Mouse (Mus musculus) midbrain, embryonic 13.5 days (tissue): ENCODE results near the gene Vmn1r183. TPM values are rescaled to one million over a fixed set of nuclear protein-coding genes. Genes with fewer than 3 reads are reported as not detected.
A peak's percentile ranks its signal among the peaks of the same experiment; 100 is the strongest.
"Not testable (repeated sequence)": the region's sequence is repeated elsewhere in the genome, so short reads cannot be mapped to it uniquely, and the experiment has no call there.

Experiments used
- ATAC-seq: fragments of 200-750 bp; cut with Nextera tagmentation; 2 replicates; pipeline ENCODE4 v1.8.0; 2017; ENCODE audit warnings: mild to moderate bottlenecking, moderate TSS enrichment, moderate library complexity
- H3K27ac ChIP-seq: fragments of 300-500 bp; sonication (generic); 2 replicates; pipeline ENCODE4 v1.5.1; 2015; ENCODE audit warnings: inconsistent platforms, mild to moderate bottlenecking, moderate library complexity
- H3K27me3 ChIP-seq: fragments of 300-500 bp; sonication (generic); 2 replicates; pipeline ENCODE4 v1.6.1; 2015; ENCODE audit warnings: mild to moderate bottlenecking, inconsistent platforms
- H3K36me3 ChIP-seq: fragments of 300-500 bp; sonication (generic); 2 replicates; pipeline ENCODE4 v1.6.1; 2015; ENCODE audit warnings: mild to moderate bottlenecking, inconsistent platforms
- H3K4me1 ChIP-seq: fragments of 300-500 bp; sonication (generic); replicated peaks from 2 replicates; pipeline ENCODE4 v1.6.1; 2015; ENCODE audit warnings: inconsistent platforms
- H3K4me2 ChIP-seq: fragments of 300-500 bp; sonication (generic); replicated peaks from 2 replicates; pipeline ENCODE4 v1.6.1; 2015; ENCODE audit warnings: moderate library complexity, mild to moderate bottlenecking, inconsistent platforms
- H3K4me3 ChIP-seq: fragments of 300-500 bp; sonication (generic); replicated peaks from 2 replicates; pipeline ENCODE4 v1.5.1; 2015; ENCODE audit warnings: mild to moderate bottlenecking, inconsistent platforms
- H3K9ac ChIP-seq: fragments of 300-500 bp; sonication (generic); replicated peaks from 2 replicates; pipeline ENCODE4 v1.6.1; 2015; ENCODE audit warnings: mild to moderate bottlenecking, inconsistent platforms
- H3K9me3 ChIP-seq: fragments of 300-500 bp; sonication (generic); 2 replicates; pipeline ENCODE4 v1.6.1; 2016; ENCODE audit warnings: mild to moderate bottlenecking, inconsistent platforms
- WGBS: fragments of 180-500 bp; shearing (Covaris S2); methylation state at CpG from one replicate; pipeline ENCODE4 v1.1.7; 2015; 5-methylcytosine and 5-hydroxymethylcytosine counted together
- polyA plus RNA-seq: library from polyadenylated mRNA; unstranded; fragments of >200 nt; fragmentation: Nextera tagmentation; extraction: Ambion mirVana; gene quantifications from 2 replicates; pipeline ENCODE4 v1.2.1, GENCODE M21; 2015

Gene Vmn1r183
- not detected in 2 replicates for polyA plus RNA-seq

- H3K9me3 ChIP-seq, result 0 out of 2 replicates have a peak, but pooled peaks cover 3% of the 10 kb centered on the region
- no peaks in the 10 kb centered on the region for H3K4me1 ChIP-seq
- 75% methylated on average over 4 of the region's 4 CpGs for WGBS
- no peak within 1 kb of the TSS for H3K4me2 ChIP-seq
- no peak within 1 kb of the TSS for H3K4me3 ChIP-seq
- no peak within 1 kb of the TSS for H3K9ac ChIP-seq
- no peaks in the 10 kb centered on the region for H3K27me3 ChIP-seq
- H3K27ac ChIP-seq, result no peak within 1 kb of the TSS
- ATAC-seq, result no peak
- H3K36me3 ChIP-seq, result no peaks in the 10 kb centered on the region
Observed at GRCm38 (mm10) chr7:24052660-24053304, at the start of gene Vmn1r183. TSS of gene Vmn1r183 (plus strand) at chr7:24053254.

GRCm38 (mm10) chr7:24074424-24074823 is 21.4 kb downstream of the Vmn1r183 start:
- not testable (repeated sequence) for H3K4me2 ChIP-seq, H3K36me3 ChIP-seq, H3K9ac ChIP-seq, ATAC-seq, H3K4me3 ChIP-seq, H3K4me1 ChIP-seq, H3K27ac ChIP-seq, H3K27me3 ChIP-seq, H3K9me3 ChIP-seq
- WGBS, result 44% methylated on average over 1 of the region's 1 CpGs

- Histone ChIP-seq H3K27me3 (0 out of 2 replicates have a peak, but pooled peaks cover 3% of the 10 kb centered on the region), H3K9ac (peak within 1 kb of the TSS; percentile 73), H3K9me3 (peaks cover 6% of the 10 kb centered on the region; the same call in 1 of the 2 replicates), H3K4me3 (peak within 1 kb of the TSS; percentile 69), H3K36me3 (peaks cover 27% of the 10 kb centered on the region), H3K4me1 (peaks cover 21% of the 10 kb centered on the region), H3K27ac (peak within 1 kb of the TSS; percentile 80), H3K4me2 (peak within 1 kb of the TSS; percentile 82)
- 16% methylated on average over 44 of the region's 44 CpGs for WGBS
- peak; percentile 96 for ATAC-seq
Observed at GRCm38 (mm10) chr7:24081634-24082431, 28.8 kb downstream of the Vmn1r183 start, which contains the start of gene Zfp180. TSS of gene Zfp180 (plus strand) at chr7:24081924.

GRCm38 (mm10) chr7:24082457-24083235 is 29.6 kb downstream of the Vmn1r183 start:
- Histone ChIP-seq H3K4me2 (peak overlapping the region; percentile 82), H3K4me1 (peaks cover 21% of the 10 kb centered on the region), H3K9me3 (peaks cover 11% of the 10 kb centered on the region; the same call in 1 of the 2 replicates), H3K9ac (peak overlapping the region; percentile 73), H3K4me3 (peak overlapping the region; percentile 69), H3K36me3 (peaks cover 35% of the 10 kb centered on the region), H3K27me3 (0 out of 2 replicates have a peak, but pooled peaks cover 3% of the 10 kb centered on the region), H3K27ac (peak overlapping the region; percentile 80; the same call in 1 of the 2 replicates)
- peak; percentile 46 for ATAC-seq
- 62% methylated on average over 15 of the region's 15 CpGs for WGBS

GRCm38 (mm10) chr7:24086871-24087270 is 33.8 kb downstream of the Vmn1r183 start:
- Histone ChIP-seq H3K9ac (no peak overlapping the region), H3K36me3 (peaks cover 54% of the 10 kb centered on the region), H3K27me3 (no peaks in the 10 kb centered on the region), H3K4me3 (no peak overlapping the region), H3K4me1 (peaks cover 19% of the 10 kb centered on the region), H3K4me2 (no peak overlapping the region), H3K9me3 (peaks cover 19% of the 10 kb centered on the region), H3K27ac (no peak overlapping the region)
- WGBS, result 95% methylated on average over 4 of the region's 4 CpGs
- ATAC-seq, result no peak

GRCm38 (mm10) chr7:24087485-24088125 is 34.6 kb downstream of the Vmn1r183 start:
- ATAC-seq, result no peak
- peaks cover 16% of the 10 kb centered on the region for H3K4me1 ChIP-seq
- H3K4me2 ChIP-seq, result no peak overlapping the region
- H3K27ac ChIP-seq, result no peak overlapping the region
- no peak overlapping the region for H3K4me3 ChIP-seq
- H3K9me3 ChIP-seq, result peaks cover 21% of the 10 kb centered on the region
- no peak overlapping the region for H3K9ac ChIP-seq
- 97% methylated on average over 12 of the region's 12 CpGs for WGBS
- H3K27me3 ChIP-seq, result no peaks in the 10 kb centered on the region
- H3K36me3 ChIP-seq, result peaks cover 57% of the 10 kb centered on the region

- WGBS, result 93% methylated on average over 9 of the region's 9 CpGs
- H3K9me3 ChIP-seq, result peaks cover 95% of the 10 kb centered on the region
- H3K36me3 ChIP-seq, result peaks cover 100% of the 10 kb centered on the region
- no peak overlapping the region for H3K27ac ChIP-seq
- H3K9ac ChIP-seq, result no peak overlapping the region
- H3K4me2 ChIP-seq, result no peak overlapping the region
- ATAC-seq, result 0 out of 2 replicates have a peak, but pooled peaks have one; percentile 41
- no peaks in the 10 kb centered on the region for H3K4me1 ChIP-seq
- H3K4me3 ChIP-seq, result no peak overlapping the region
- no peaks in the 10 kb centered on the region for H3K27me3 ChIP-seq
Observed at GRCm38 (mm10) chr7:24104403-24104802, 51.3 kb downstream of the Vmn1r183 start.

GRCm38 (mm10) chr7:24105144-24105703 is 52.2 kb downstream of the Vmn1r183 start:
- no peak overlapping the region for H3K27ac ChIP-seq
- H3K27me3 ChIP-seq, result no peaks in the 10 kb centered on the region
- peaks cover 87% of the 10 kb centered on the region for H3K9me3 ChIP-seq
- H3K4me3 ChIP-seq, result no peak overlapping the region
- H3K36me3 ChIP-seq, result peaks cover 98% of the 10 kb centered on the region
- H3K4me1 ChIP-seq, result no peaks in the 10 kb centered on the region
- H3K9ac ChIP-seq, result no peak overlapping the region
- ATAC-seq, result no peak
- no peak overlapping the region for H3K4me2 ChIP-seq
- WGBS, result 96% methylated on average over 18 of the region's 18 CpGs

GRCm38 (mm10) chr7:24110839-24111238 is 57.8 kb downstream of the Vmn1r183 start:
- Histone ChIP-seq H3K4me3 (no peak overlapping the region), H3K27ac (no peak overlapping the region), H3K27me3 (no peaks in the 10 kb centered on the region), H3K36me3 (peaks cover 41% of the 10 kb centered on the region), H3K9ac (no peak overlapping the region), H3K9me3 (peaks cover 32% of the 10 kb centered on the region), H3K4me2 (no peak overlapping the region), H3K4me1 (peaks cover 8% of the 10 kb centered on the region)
- ATAC-seq, result no peak
- WGBS, result 97% methylated on average over 7 of the region's 7 CpGs

- H3K4me1 ChIP-seq, result peaks cover 8% of the 10 kb centered on the region
- H3K4me2 ChIP-seq, result peak overlapping the region; percentile 69
- peak overlapping the region; percentile 72 for H3K4me3 ChIP-seq
- peaks cover 23% of the 10 kb centered on the region for H3K9me3 ChIP-seq
- peaks cover 32% of the 10 kb centered on the region for H3K36me3 ChIP-seq
- H3K27ac ChIP-seq, result no peak overlapping the region
- ATAC-seq, result peak; percentile 82
- H3K9ac ChIP-seq, result no peak overlapping the region
- WGBS, result 4% methylated on average over 9 of the region's 9 CpGs
- no peaks in the 10 kb centered on the region for H3K27me3 ChIP-seq
Observed at GRCm38 (mm10) chr7:24111772-24112155, 58.7 kb downstream of the Vmn1r183 start.
